ENCODE assay signal across 13 mouse cellular contexts in the genomic region with DNA sequence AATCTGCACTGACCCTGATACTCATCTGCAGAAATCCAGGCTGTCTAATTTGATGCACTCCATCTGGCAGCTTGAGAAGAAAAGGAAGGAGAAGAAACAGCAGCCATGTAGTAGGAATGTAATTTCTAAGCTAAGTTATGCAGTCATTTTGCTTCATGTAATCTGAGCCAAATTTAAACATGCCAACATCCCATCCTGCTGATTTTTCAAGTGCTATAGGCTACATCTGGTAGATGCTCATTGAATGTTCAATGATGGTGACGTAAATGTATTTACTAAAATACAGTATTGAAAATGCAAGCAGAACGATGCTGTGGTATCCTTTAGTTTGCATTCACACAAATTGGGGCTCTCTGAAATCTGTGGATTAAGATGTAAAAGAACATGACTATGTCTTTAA.
"Had no signal": no experiment of that assay in that cellular context is flagged by ENCODE, and none has a peak within 500 bp of the region (broad histone marks: within the 10 kb centered on the region; RNA-seq: fewer than 3 reads in every experiment).

No protein-coding gene starts in this region.

- H3K27me3 ChIP-seq: limb, embryonic 13.5 days; neural tube, embryonic 15.5 days had no signal

- H3K4me3 ChIP-seq: limb, embryonic 13.5 days; midbrain, embryonic 10.5 days; myocyte; neural tube, embryonic 15.5 days had no signal

- H3K9me3 ChIP-seq: limb, embryonic 13.5 days; midbrain, embryonic 10.5 days; neural tube, embryonic 15.5 days had no signal

- H3K27ac ChIP-seq: limb, embryonic 13.5 days; liver, embryonic 14.5 days; midbrain, embryonic 10.5 days; neural tube, embryonic 15.5 days had no signal

- H3K36me3 ChIP-seq: limb, embryonic 13.5 days; midbrain, embryonic 10.5 days; neural tube, embryonic 15.5 days had no signal

- DNase-seq: kidney, adult 8-10 months; left cerebral cortex, postnatal 4 days; lung, adult 18-20 months; lung, postnatal 10 days; lung, postnatal 4 days; midbrain, embryonic 14.5 days; thymus, adult 2 months; thymus, postnatal 36 days had no signal

- H3K9ac ChIP-seq: limb, embryonic 13.5 days; liver, embryonic 14.5 days; neural tube, embryonic 15.5 days had no signal

- H3K4me1 ChIP-seq: midbrain, embryonic 10.5 days; neural tube, embryonic 15.5 days had no signal

- H3K4me2 ChIP-seq: limb, embryonic 13.5 days; neural tube, embryonic 15.5 days had no signal
